Mouse (Mus musculus): ENCODE data around the gene Ddost. TPM values are rescaled to one million over a fixed set of nuclear protein-coding genes. Genes with fewer than 3 reads are reported as not detected.
A peak's percentile ranks its signal among the peaks of the same experiment; 100 is the strongest.

Gene Ddost
- polyA plus RNA-seq, 1 experiment from 2014 or later: 258 TPM

DNA sequence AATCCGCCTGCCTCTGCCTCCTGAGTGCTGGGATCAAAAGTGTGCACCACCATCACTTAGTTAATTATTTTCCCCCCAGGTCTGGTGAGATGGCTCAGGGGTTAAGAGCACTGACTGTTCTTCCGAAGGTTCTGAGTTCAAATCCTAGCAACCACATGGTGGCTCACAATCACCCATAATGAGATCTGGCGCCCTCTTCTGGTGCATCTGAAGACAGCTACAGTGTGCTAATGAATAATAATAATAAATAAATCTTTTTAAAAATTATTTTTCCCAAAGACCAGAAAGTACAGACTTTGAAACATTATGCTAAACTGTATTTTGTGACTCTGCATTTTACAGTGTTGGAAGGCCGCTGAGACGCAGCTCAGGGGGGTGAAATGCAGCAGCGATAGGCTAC is 31.1 kb downstream of the Ddost start:
- ATAC-seq (ENCODE audit: insufficient number of reproducible peaks, low FRiP score, low TSS enrichment, low read depth): no peak

DNA sequence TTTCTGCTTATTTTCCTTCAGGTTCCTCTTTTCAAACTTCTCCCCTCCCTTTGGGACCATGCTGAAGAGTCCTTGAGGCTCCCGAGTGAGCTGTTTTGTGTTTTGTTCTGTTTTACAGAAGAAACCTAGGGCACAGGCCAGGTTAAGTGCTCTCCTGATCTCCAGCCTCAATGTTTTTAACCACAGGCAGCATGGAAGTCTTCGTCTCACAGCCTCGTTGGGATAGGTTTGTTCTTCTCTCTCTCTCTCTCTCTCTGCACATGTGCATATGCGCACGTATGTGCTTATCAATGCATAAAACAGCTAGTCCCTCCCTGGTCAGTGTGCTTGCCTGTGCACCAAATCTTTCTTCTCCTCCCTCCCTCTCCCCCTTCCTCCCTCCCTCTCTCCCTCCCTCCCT is 32.3 kb downstream of the Ddost start:
- ATAC-seq (ENCODE audit: insufficient number of reproducible peaks, low FRiP score, low TSS enrichment, low read depth) (no peak), DNase-seq (ENCODE audit: low spot score) (no peak)
- H3K4me1 ChIP-seq (ENCODE audit: control insufficient read depth, insufficient read depth, low read length): no peaks in the 10 kb centered on the region
- no peak overlapping the region for H3K4me2 ChIP-seq (ENCODE audit: low read depth, severe bottlenecking)
- H3K36me3 ChIP-seq (ENCODE audit: control insufficient read depth, insufficient read depth, low read length): no peaks in the 10 kb centered on the region
- H3K9ac ChIP-seq (ENCODE audit: low read length): no peak overlapping the region
- H3K4me3 ChIP-seq (ENCODE audit: low read depth, low read length): no peak overlapping the region
- no peaks in the 10 kb centered on the region for H3K27me3 ChIP-seq (ENCODE audit: control insufficient read depth, insufficient read depth, low read length)
- H3K9me3 ChIP-seq (ENCODE audit: control insufficient read depth, low read length): no peaks in the 10 kb centered on the region
- no peak overlapping the region for H3K27ac ChIP-seq (replicated peaks; ENCODE audit: low read depth, low read length)
- WGBS: 84% methylated on average over 5 of the region's 5 CpGs

More for the DNA sequence above, 31.1 kb downstream of the Ddost start:
- no peak overlapping the region for H3K9ac ChIP-seq (ENCODE audit: low read length)
- H3K36me3 ChIP-seq (ENCODE audit: control insufficient read depth, insufficient read depth, low read length): no peaks in the 10 kb centered on the region
- no peak overlapping the region for H3K4me2 ChIP-seq (ENCODE audit: low read depth, severe bottlenecking)
- no peak overlapping the region for H3K27ac ChIP-seq (replicated peaks; ENCODE audit: low read depth, low read length)
- DNase-seq (ENCODE audit: low spot score): no peak
- no peaks in the 10 kb centered on the region for H3K9me3 ChIP-seq (ENCODE audit: control insufficient read depth, low read length)
- 85% methylated on average over 6 of the region's 6 CpGs for WGBS
- no peak overlapping the region for H3K4me3 ChIP-seq (ENCODE audit: low read depth, low read length)
- no peaks in the 10 kb centered on the region for H3K27me3 ChIP-seq (ENCODE audit: control insufficient read depth, insufficient read depth, low read length)
- H3K4me1 ChIP-seq (ENCODE audit: control insufficient read depth, insufficient read depth, low read length): no peaks in the 10 kb centered on the region

DNA sequence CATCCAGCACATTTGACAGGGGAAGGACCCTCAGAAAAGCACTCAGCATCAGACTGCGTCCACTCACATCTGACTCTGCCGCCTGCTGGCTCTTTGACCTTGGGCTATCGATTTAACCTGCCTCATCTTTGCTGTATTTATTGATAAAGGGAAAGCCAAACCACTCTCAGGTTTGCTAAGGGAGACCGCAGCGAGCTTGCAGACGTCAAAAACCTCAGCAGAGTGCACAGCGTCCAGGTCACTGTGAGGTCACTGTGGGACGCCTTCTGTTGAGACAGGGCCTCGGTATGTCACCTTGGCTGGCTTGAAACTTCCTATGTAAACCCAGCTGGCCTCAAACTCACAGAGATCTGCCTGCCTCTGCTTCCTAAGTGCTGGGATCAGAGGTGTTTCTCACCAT is 32.8 kb downstream of the Ddost start:
- ATAC-seq (ENCODE audit: insufficient number of reproducible peaks, low FRiP score, low TSS enrichment, low read depth) (no peak), DNase-seq (ENCODE audit: low spot score) (no peak)
- no peaks in the 10 kb centered on the region for H3K9me3 ChIP-seq (ENCODE audit: control insufficient read depth, low read length)
- H3K4me3 ChIP-seq (ENCODE audit: low read depth, low read length): no peak overlapping the region
- H3K9ac ChIP-seq (ENCODE audit: low read length): no peak overlapping the region
- no peak overlapping the region for H3K4me2 ChIP-seq (ENCODE audit: low read depth, severe bottlenecking)
- H3K27me3 ChIP-seq (ENCODE audit: control insufficient read depth, insufficient read depth, low read length): no peaks in the 10 kb centered on the region
- no peak overlapping the region for H3K27ac ChIP-seq (replicated peaks; ENCODE audit: low read depth, low read length)
- no peaks in the 10 kb centered on the region for H3K4me1 ChIP-seq (ENCODE audit: control insufficient read depth, insufficient read depth, low read length)
- no peaks in the 10 kb centered on the region for H3K36me3 ChIP-seq (ENCODE audit: control insufficient read depth, insufficient read depth, low read length)
- WGBS: 79% methylated on average over 9 of the region's 9 CpGs

DNA sequence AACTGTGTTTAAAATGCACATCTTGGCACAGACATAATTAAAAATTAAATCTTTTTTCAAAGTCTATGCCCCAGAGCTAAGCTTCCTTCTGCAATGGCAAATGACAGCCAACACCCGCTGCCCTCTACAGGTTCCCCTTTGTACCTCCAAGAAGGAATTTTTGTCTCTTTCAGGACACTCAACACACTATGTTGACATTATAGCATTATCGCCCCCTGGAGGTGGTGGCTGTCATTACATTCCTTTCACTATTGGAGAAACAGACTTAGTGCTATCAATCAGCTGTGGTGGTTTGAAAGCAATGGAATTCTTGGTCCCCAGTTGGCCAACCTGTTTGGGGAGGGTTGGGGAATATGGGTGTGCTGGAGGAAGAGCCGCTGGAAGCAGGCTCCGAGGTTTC is 35.4 kb downstream of the Ddost start:
- Histone ChIP-seq H3K4me2 (ENCODE audit: low read depth, severe bottlenecking) (no peak overlapping the region), H3K36me3 (ENCODE audit: control insufficient read depth, insufficient read depth, low read length) (no peaks in the 10 kb centered on the region), H3K27me3 (ENCODE audit: control insufficient read depth, insufficient read depth, low read length) (no peaks in the 10 kb centered on the region), H3K4me3 (ENCODE audit: low read depth, low read length) (no peak overlapping the region), H3K27ac (replicated peaks; ENCODE audit: low read depth, low read length) (no peak overlapping the region), H3K4me1 (ENCODE audit: control insufficient read depth, insufficient read depth, low read length) (no peaks in the 10 kb centered on the region), H3K9me3 (ENCODE audit: control insufficient read depth, low read length) (no peaks in the 10 kb centered on the region), H3K9ac (ENCODE audit: low read length) (no peak overlapping the region)
- 44% methylated on average over 4 of the region's 4 CpGs for WGBS
- ATAC-seq (ENCODE audit: insufficient number of reproducible peaks, low FRiP score, low TSS enrichment, low read depth) (no peak), DNase-seq (ENCODE audit: low spot score) (peak; percentile 65)

DNA sequence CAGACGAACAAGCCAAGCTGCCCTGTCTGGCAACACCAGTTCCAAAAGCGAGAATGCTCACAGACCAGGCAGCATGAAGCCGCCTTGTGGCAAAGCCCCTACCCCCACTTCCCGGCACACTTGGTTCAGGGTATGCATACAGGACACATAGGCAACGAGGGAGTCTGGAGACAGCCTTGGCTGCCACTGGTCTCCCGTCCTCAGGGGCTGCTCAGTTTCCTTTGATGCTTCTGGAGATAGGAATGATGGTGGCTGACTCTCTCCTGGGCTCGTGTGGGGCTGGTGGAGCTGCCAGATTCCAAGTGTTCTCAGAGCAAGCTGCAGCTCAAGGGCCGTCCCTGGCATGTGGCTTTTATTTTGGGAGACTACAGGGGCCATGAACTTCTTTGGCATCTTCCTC is 36.9 kb downstream of the Ddost start:
- Histone ChIP-seq H3K9ac (ENCODE audit: low read length) (no peak overlapping the region), H3K4me2 (ENCODE audit: low read depth, severe bottlenecking) (no peak overlapping the region), H3K27me3 (ENCODE audit: control insufficient read depth, insufficient read depth, low read length) (no peaks in the 10 kb centered on the region), H3K36me3 (ENCODE audit: control insufficient read depth, insufficient read depth, low read length) (no peaks in the 10 kb centered on the region), H3K4me1 (ENCODE audit: control insufficient read depth, insufficient read depth, low read length) (no peaks in the 10 kb centered on the region), H3K4me3 (ENCODE audit: low read depth, low read length) (no peak overlapping the region), H3K27ac (replicated peaks; ENCODE audit: low read depth, low read length) (no peak overlapping the region), H3K9me3 (ENCODE audit: control insufficient read depth, low read length) (no peaks in the 10 kb centered on the region)
- ATAC-seq (ENCODE audit: insufficient number of reproducible peaks, low FRiP score, low TSS enrichment, low read depth): no peak
- 54% methylated on average over 8 of the region's 8 CpGs for WGBS
- DNase-seq (ENCODE audit: low spot score): no peak

DNA sequence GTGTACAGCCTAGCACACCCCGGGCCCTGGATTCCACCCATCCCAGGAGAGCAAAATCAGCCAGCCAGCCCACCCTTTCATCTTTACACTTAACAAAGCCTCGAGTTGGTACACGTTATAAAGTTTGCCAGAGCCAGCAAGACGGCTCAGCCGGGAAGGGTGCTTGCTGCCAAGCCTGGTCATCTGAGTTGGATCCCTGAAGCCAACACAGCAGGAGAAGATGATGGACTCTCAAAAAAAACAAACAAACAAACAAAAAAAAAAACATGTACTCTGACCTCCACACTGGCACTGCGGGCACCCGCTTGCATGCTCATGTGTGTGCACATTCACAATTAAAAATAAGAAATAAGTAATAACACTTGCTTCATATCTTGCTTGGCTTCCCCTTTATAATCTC is 37.5 kb downstream of the Ddost start:
- Histone ChIP-seq H3K27ac (replicated peaks; ENCODE audit: low read depth, low read length) (no peak overlapping the region), H3K9me3 (ENCODE audit: control insufficient read depth, low read length) (no peaks in the 10 kb centered on the region), H3K36me3 (ENCODE audit: control insufficient read depth, insufficient read depth, low read length) (no peaks in the 10 kb centered on the region), H3K4me3 (ENCODE audit: low read depth, low read length) (no peak overlapping the region), H3K4me2 (ENCODE audit: low read depth, severe bottlenecking) (no peak overlapping the region), H3K9ac (ENCODE audit: low read length) (no peak overlapping the region), H3K27me3 (ENCODE audit: control insufficient read depth, insufficient read depth, low read length) (no peaks in the 10 kb centered on the region), H3K4me1 (ENCODE audit: control insufficient read depth, insufficient read depth, low read length) (no peaks in the 10 kb centered on the region)
- 76% methylated on average over 7 of the region's 7 CpGs for WGBS
- ATAC-seq (ENCODE audit: insufficient number of reproducible peaks, low FRiP score, low TSS enrichment, low read depth) (no peak), DNase-seq (ENCODE audit: low spot score) (no peak)

DNA sequence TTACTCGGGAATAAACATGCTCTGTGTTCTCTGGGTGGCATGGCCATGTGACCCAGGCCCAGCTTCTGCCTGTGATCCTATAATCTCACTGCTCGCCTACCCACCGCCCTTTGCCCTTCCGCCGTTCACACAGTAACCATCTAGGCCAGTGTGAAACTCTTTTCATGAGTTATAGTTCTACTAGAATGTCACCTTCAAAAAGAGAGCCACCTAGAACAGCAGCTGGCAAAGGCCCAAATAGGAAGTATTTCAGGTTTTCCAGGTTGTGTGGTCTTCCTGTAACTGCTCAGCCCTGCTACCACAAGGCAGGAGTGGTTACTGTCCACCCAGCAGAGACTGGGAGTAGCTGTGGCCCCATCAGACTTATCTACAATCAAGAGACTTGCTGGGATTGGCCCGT is 38.2 kb downstream of the Ddost start:
- DNase-seq (ENCODE audit: low spot score) (no peak), ATAC-seq (ENCODE audit: insufficient number of reproducible peaks, low FRiP score, low TSS enrichment, low read depth) (no peak)
- Histone ChIP-seq H3K4me1 (ENCODE audit: control insufficient read depth, insufficient read depth, low read length) (no peaks in the 10 kb centered on the region), H3K9ac (ENCODE audit: low read length) (no peak overlapping the region), H3K4me2 (ENCODE audit: low read depth, severe bottlenecking) (no peak overlapping the region), H3K27ac (replicated peaks; ENCODE audit: low read depth, low read length) (no peak overlapping the region), H3K27me3 (ENCODE audit: control insufficient read depth, insufficient read depth, low read length) (no peaks in the 10 kb centered on the region), H3K36me3 (ENCODE audit: control insufficient read depth, insufficient read depth, low read length) (no peaks in the 10 kb centered on the region), H3K4me3 (ENCODE audit: low read depth, low read length) (no peak overlapping the region), H3K9me3 (ENCODE audit: control insufficient read depth, low read length) (no peaks in the 10 kb centered on the region)
- 78% methylated on average over 6 of the region's 6 CpGs for WGBS

DNA sequence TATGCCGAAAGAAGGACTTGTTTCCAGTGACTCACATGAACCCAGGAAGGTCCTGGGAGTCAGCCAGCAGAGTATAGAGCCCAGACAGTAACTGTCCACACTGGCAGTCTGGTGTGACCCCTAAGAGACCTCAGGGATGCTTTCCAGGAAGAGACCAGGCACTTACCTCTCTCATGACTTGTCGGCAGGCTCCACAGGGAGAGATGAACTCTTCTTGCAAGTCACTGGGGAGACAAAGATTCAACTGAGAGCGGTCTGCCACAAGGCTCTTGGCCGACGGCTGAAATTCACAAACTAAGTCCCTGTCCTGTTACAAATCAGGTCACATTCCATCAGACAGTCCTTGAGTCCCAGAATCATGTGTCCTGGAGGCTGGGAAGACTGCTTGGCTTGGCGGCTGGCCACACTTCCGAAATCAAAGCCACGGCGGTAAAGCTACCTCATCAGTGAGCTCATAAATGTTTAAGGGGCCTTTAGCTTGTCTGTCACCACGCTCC is 38.9 kb downstream of the Ddost start:
- Histone ChIP-seq H3K4me1 (ENCODE audit: control insufficient read depth, insufficient read depth, low read length) (no peaks in the 10 kb centered on the region), H3K36me3 (ENCODE audit: control insufficient read depth, insufficient read depth, low read length) (no peaks in the 10 kb centered on the region), H3K27me3 (ENCODE audit: control insufficient read depth, insufficient read depth, low read length) (no peaks in the 10 kb centered on the region), H3K9ac (ENCODE audit: low read length) (no peak overlapping the region), H3K27ac (replicated peaks; ENCODE audit: low read depth, low read length) (no peak overlapping the region), H3K9me3 (ENCODE audit: control insufficient read depth, low read length) (no peaks in the 10 kb centered on the region), H3K4me3 (ENCODE audit: low read depth, low read length) (no peak overlapping the region), H3K4me2 (ENCODE audit: low read depth, severe bottlenecking) (no peak overlapping the region)
- WGBS: 57% methylated on average over 10 of the region's 10 CpGs
- ATAC-seq (ENCODE audit: insufficient number of reproducible peaks, low FRiP score, low TSS enrichment, low read depth): no peak
- DNase-seq (ENCODE audit: low spot score): no peak

DNA sequence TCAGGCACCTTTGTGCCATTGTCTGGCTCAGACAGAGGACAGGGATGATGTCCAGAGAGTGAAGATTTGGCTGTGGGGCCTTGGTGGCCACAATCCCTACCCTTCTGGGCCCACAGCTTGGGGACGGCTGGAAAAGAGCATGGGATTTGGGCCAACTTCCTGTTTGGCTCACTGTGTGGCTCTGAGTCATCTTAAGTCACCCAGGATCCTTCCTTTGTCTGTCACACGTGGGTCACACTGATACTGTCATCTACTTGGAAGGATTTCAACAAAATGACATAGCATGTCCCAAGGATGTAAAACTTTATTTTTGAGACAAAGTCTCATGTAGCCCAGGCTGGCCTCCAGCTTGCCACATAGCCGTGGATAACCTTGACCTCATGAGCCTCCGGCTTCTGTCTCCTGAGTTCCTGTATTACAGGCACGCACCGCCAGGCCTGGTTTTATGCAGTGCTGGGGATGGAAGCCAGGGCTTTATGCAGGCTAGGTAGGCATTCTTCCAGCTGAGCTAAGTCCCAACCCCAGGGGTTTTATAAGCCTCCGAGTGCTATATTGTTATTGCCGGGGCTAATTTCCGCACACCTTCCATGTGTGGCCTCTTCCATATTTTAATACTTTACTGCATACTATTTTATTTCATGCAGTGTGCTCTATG is 40.5 kb downstream of the Ddost start:
- Histone ChIP-seq H3K4me3 (ENCODE audit: low read depth, low read length) (no peak overlapping the region), H3K36me3 (ENCODE audit: control insufficient read depth, insufficient read depth, low read length) (no peaks in the 10 kb centered on the region), H3K9me3 (ENCODE audit: control insufficient read depth, low read length) (no peaks in the 10 kb centered on the region), H3K27ac (replicated peaks; ENCODE audit: low read depth, low read length) (no peak overlapping the region), H3K9ac (ENCODE audit: low read length) (no peak overlapping the region), H3K4me1 (ENCODE audit: control insufficient read depth, insufficient read depth, low read length) (no peaks in the 10 kb centered on the region), H3K4me2 (ENCODE audit: low read depth, severe bottlenecking) (no peak overlapping the region), H3K27me3 (ENCODE audit: control insufficient read depth, insufficient read depth, low read length) (no peaks in the 10 kb centered on the region)
- DNase-seq (ENCODE audit: low spot score) (no peak), ATAC-seq (ENCODE audit: insufficient number of reproducible peaks, low FRiP score, low TSS enrichment, low read depth) (no peak)
- 79% methylated on average over 9 of the region's 9 CpGs for WGBS
